Mouse (Mus musculus): ENCODE data around the gene Mfsd12.

The Mfsd12 gene

GRCm38 (mm10) chr10:81356352-81356990 is 820 bp upstream of the Mfsd12 start:
- no peak for DNase-seq (ENCODE audit: low spot score)

GRCm38 (mm10) chr10:81358209-81358608 is 918 bp downstream of the Mfsd12 start:
- no peak for DNase-seq (ENCODE audit: low spot score)

- no peak for DNase-seq (ENCODE audit: low spot score)
Measured at GRCm38 (mm10) chr10:81358841-81359240, 1.6 kb downstream of the Mfsd12 start.

DNA sequence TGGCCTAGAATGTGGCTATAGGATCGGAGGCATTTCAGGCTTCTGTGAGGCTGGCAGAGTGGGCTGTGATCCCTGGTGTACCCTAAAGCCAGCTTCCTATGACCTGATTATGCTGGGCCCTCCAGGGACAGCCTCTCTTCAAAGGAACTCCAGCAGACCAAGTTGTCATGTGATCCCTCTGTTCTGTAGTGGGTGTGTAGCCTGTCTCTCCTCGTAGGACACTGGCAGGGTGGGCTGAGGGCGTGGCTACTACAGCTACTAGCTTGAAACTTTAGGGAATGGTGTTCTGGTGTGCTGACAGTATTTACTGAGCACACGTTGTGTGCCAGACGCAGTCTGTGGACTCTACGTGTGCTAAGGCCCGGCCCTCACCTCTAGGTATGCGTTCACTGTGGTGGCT is 3.4 kb downstream of the Mfsd12 start:
- DNase-seq (ENCODE audit: low spot score) = no peak

GRCm38 (mm10) chr10:81362336-81362949 is 5.2 kb downstream of the Mfsd12 start:
- DNase-seq (ENCODE audit: low spot score) = no peak

GRCm38 (mm10) chr10:81363436-81364346 is 6.4 kb downstream of the Mfsd12 start:
- DNase-seq (ENCODE audit: low spot score) = no peak

DNA sequence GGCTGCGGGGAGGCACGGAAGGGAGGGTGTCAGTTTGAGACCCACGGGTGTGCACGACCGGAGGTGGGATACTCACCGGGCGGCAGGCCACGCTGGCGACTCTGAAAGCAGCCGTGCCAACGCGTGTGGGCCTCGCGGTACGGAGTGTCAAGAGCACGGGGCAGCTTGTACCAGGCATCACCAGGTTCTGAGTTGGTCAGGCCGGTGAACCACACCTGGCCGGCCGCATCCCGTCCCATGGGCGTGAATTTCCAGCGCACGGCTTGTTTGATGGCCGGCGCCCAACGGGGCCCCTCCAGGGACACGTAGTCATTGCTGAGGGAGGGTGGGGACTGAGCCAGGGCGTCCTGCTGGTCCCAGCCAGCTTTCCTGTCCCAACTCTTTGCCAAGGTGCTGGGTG is 7.4 kb downstream of the Mfsd12 start:
- DNase-seq (ENCODE audit: low spot score) = no peak

- DNase-seq (ENCODE audit: low spot score) = no peak
Measured at GRCm38 (mm10) chr10:81365073-81365472, 7.8 kb downstream of the Mfsd12 start.

DNA sequence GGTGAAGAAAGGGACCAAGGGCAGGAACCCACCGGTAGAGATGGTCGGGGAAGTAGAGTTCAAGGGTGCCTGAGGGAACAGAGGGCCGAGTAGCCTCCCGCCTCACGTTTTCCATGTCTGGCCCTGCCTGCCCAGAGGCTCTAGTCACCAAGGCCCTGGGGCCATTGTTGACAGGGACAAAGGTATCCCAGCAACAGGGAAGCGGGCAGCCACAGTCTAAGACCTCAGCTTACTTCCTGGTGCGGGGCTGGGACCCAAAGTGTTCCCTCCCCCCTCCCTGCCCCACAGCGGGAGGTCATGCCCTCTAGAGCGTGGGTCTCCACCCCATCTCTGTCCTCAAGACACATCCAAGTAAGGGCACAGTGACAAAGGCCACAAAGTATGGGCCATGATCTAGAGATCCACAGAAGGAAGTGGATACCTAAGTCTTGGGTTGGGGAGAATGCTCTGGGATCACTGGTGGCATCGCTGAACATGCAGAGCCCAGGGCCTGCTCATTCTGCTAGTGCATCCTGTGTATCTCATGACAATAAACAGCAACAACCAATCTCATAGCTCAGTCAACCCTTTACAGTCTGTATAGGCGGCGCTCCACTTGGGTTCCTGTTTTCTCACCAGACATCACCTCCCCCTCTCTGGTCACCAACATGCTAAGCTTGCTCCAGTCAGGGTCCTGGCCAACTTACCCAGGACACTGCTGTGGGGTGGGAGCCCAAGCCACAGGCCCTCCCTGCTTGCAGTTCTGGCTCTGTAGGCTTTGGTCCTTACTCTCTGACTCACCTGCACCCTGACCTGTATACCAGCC is 8.6 kb downstream of the Mfsd12 start, which contains the start of gene 4930404N11Rik:
Gene 4930404N11Rik, minus strand, starts transcription at position 145 of the 805 bp plus-strand sequence.
- DNase-seq (ENCODE audit: low spot score) = no peak

GRCm38 (mm10) chr10:81366477-81367206 is 9.4 kb downstream of the Mfsd12 start:
- DNase-seq (ENCODE audit: low spot score) = no peak

- DNase-seq (ENCODE audit: low spot score) = no peak
Measured at GRCm38 (mm10) chr10:81367207-81367495, 9.9 kb downstream of the Mfsd12 start.

DNA sequence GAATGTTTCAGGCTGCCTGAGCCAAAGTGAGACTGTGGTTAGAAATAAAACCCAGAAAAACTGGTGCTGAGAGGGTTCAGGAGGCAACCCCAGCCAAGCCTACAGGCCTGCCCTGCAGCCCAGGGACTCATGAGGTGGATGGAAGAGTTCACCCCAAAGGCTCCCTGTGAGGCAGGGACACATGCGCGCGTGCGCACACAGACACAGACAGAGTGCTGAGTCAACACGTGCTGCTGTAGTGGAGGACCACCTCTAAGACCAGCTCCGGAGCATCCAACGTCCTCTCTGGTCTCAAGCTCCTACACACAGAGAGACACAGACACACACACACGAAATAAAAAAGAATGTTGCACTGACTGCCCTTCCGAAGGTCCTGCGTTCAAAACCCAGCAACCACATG is 18.0 kb downstream of the Mfsd12 start:
- no peak for DNase-seq (ENCODE audit: low spot score)

DNA sequence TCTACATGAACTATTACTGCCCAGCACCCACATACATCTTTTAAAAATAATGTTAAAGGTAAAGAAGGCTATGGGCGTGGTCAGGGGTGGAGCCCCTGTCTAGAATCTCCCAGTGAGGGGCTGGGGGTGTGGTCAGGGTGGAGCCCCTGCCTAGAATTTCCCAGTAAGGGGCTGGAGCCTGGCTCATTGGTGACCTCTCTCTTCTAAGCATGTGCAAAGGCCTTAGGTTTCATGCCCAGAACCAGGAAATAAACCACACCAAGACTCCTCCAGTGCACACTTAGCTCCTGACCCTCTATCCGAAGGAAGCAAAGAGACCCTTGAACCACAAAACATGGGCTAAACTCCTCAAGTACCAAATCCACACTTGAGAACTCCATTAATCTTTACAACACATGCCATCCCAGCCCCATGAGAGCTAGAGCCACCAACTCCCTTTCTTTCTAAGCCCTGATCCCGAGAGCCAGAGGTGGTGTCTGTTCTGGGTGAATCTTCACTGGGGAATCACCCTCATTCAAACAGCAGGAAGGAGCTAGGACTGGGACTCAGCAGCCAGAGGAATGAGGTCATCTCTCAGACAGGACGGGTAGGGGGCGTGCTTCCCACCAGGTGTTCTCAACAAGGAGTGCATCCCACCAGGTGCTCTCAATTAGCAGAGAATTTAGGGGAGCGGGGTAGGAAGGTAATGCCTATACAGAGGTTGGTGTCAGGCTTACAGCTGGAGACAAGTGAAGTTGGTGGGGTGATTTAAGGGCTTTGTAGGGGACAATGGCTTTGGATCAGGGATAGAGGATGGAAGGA is 19.5 kb downstream of the Mfsd12 start:
- DNase-seq (ENCODE audit: low spot score) = no peak

DNA sequence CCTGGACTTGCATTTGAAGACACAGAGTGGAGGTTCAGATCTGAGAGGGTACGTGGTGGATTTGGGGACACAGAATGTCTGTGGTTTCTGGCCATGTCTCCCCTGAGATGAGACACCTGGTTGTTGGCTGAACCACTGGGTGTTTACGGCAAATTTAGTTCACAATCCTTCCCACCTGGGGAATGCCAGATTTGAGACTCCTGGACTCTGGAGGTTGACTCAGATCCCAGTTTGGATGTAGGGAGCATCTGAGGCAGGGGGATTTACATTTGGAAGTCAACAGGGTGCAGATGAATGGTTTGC is 20.0 kb downstream of the Mfsd12 start:
- DNase-seq (ENCODE audit: low spot score) = no peak

- DNase-seq (ENCODE audit: low spot score) = no peak
Measured at GRCm38 (mm10) chr10:81377793-81378552, 20.7 kb downstream of the Mfsd12 start, which contains the start of gene Fzr1. Gene Fzr1 (minus strand): TSS chr10:81378516.

DNA sequence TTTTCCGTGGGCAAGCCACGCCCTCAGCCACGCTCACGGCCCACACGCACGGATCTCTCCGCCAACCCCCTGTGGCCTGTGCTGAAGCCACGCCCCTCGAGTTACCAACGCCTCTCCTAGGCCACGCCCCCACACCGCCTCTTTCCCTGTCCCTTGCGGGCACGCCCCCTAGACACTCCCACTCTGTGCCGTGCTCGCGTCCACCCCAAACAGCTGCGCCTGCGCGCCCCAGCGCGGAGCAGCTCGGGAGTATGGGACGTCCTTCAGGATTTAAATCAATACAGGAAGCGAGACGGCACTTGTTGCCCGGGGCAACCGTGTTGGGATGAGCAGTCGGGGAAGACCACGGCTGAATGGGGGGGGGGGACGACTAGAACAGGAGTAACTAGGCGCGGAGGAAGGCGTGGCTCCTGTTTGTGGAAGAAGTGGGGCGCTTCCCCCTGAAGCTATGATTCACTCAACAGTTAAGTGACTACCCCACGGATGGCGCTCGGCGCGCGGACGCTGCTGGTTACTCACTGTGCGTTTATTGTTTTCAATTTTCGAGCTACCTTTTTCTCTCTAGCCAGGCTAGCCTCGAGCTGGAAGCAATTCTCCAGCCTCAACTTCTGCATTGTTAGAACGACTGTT is 21.4 kb downstream of the Mfsd12 start:
- DNase-seq (ENCODE audit: low spot score) = peak; percentile 100

- no peak for DNase-seq (ENCODE audit: low spot score)
Measured at GRCm38 (mm10) chr10:81379183-81379553, 21.9 kb downstream of the Mfsd12 start.

DNA sequence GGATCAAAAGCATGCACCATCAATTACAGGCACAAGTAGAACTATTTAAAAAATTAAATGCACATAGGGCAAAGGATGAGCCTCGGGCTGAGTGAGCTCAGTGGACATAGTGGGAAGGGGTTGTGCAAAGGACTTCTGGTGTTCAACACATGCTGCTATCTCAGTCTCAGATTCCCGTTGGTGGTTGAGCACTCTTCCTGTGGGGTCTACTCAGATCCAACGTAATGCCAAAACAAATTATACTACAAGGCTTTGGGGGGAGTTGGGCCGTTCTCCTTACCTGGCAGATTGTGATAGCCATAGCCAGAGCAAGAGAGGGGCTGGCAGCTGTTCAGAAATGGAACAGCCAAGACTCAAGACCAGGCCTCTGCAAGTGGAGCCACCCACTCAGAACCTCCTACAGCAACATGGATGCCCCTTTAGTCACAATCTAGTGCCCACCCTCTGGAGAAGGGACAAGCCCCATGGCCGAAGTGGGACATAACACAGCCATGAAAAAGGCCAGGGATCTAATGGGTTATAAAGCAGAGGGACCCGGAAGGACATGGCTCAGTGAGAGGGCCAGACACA is 22.6 kb downstream of the Mfsd12 start:
- no peak for DNase-seq (ENCODE audit: low spot score)

DNA sequence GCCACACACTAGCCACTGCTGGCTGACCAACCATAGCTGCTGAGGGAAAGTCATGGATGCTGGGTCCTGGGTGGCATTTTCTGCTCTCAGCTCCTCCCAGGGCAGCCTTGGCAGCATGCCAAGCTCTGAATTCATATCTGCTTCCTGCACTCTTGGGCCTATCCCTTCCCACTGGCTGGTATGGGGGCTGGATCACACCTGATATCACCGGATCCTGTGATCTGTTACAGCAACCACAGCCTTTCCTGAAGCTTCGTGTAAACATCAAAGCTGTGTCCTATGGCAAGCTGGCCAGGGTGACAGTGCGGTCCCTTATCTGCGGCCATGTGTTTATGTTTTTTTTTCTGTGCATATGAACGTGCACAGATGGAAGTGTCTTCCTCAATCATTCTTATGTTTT is 24.7 kb downstream of the Mfsd12 start:
- no peak for DNase-seq (ENCODE audit: low spot score)

Measured in urinary bladder, postnatal 25 days (tissue).